Mouse (Mus musculus): ENCODE measurements at regions not wholly inside any gene's neighbourhood (a gene's known extent, or its start where the extent isn't known, plus 50 kb on each side); places are given as distances from the start of the nearest gene placed in this dataset.

DNA sequence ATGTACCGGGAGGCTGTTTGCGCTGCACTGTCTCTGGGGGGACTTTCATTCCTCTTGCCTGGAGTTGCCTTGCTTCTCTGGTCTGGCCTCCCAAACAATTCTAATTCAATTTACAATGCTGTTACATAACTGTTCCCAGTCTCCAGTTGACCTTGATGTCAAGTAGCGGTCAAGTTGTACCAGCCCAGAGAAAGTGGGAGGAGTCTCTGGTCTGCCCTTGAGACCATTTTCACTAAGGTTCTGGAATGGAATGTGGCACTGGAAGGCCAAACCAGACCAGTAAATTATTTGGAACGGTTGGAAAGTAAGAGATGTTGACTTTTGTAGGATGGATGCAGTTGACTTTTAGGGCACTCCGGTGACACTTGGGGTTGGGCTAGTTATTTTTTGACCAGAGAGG, 345.9 kb upstream of the Pik3r1 start:
- no peaks in the 10 kb centered on the region for H3K4me1 ChIP-seq (ENCODE audit: insufficient read depth, low read length)
- no peak overlapping the region for H3K4me3 ChIP-seq (ENCODE audit: low read depth, low read length)
- H3K9ac ChIP-seq (replicated peaks; ENCODE audit: low read length, poor library complexity, severe bottlenecking): no peak overlapping the region
- DNase-seq (ENCODE audit: low spot score): no peak
- H3K36me3 ChIP-seq (ENCODE audit: insufficient read depth, low read length): no peaks in the 10 kb centered on the region
- ATAC-seq (ENCODE audit: low FRiP score): no peak
- H3K4me2 ChIP-seq (ENCODE audit: low read depth, low read length, poor library complexity, severe bottlenecking): no peak overlapping the region
- H3K27me3 ChIP-seq (ENCODE audit: insufficient read depth, low read length): no peaks in the 10 kb centered on the region
- H3K27ac ChIP-seq (ENCODE audit: low read depth, low read length): no peak overlapping the region
- TF ChIP-seq CTCF (IDR thresholded peaks at IDR 0.05): no peak
- WGBS: 97% methylated on average over 5 of the region's 5 CpGs
- H3K9me3 ChIP-seq (ENCODE audit: low read length): no peaks in the 10 kb centered on the region

- H3K4me3 ChIP-seq (ENCODE audit: low read depth, low read length): no peak overlapping the region
- no peaks in the 10 kb centered on the region for H3K9me3 ChIP-seq (ENCODE audit: low read length)
- WGBS: 93% methylated on average over 6 of the region's 6 CpGs
- H3K4me2 ChIP-seq (ENCODE audit: low read depth, low read length, poor library complexity, severe bottlenecking): no peak overlapping the region
- H3K4me1 ChIP-seq (ENCODE audit: insufficient read depth, low read length): no peaks in the 10 kb centered on the region
- H3K27me3 ChIP-seq (ENCODE audit: insufficient read depth, low read length): no peaks in the 10 kb centered on the region
- TF ChIP-seq CTCF (IDR thresholded peaks at IDR 0.05): no peak
- H3K27ac ChIP-seq (ENCODE audit: low read depth, low read length): no peak overlapping the region
- no peak overlapping the region for H3K9ac ChIP-seq (replicated peaks; ENCODE audit: low read length, poor library complexity, severe bottlenecking)
- ATAC-seq (ENCODE audit: low FRiP score): no peak
- no peak for DNase-seq (ENCODE audit: low spot score)
- H3K36me3 ChIP-seq (ENCODE audit: insufficient read depth, low read length): no peaks in the 10 kb centered on the region
Observed at GRCm38 (mm10) chr13:102122341-102122740, 354.3 kb upstream of the Pik3r1 start.

- no peaks in the 10 kb centered on the region for H3K36me3 ChIP-seq (ENCODE audit: insufficient read depth, low read length)
- H3K4me2 ChIP-seq (ENCODE audit: low read depth, low read length, poor library complexity, severe bottlenecking): no peak overlapping the region
- ATAC-seq (ENCODE audit: low FRiP score) (no peak), DNase-seq (ENCODE audit: low spot score) (no peak)
- WGBS: 81% methylated on average over 4 of the region's 4 CpGs
- no peak overlapping the region for H3K9ac ChIP-seq (replicated peaks; ENCODE audit: low read length, poor library complexity, severe bottlenecking)
- no peaks in the 10 kb centered on the region for H3K27me3 ChIP-seq (ENCODE audit: insufficient read depth, low read length)
- H3K27ac ChIP-seq (ENCODE audit: low read depth, low read length): no peak overlapping the region
- H3K9me3 ChIP-seq (ENCODE audit: low read length): no peaks in the 10 kb centered on the region
- TF ChIP-seq CTCF (IDR thresholded peaks at IDR 0.05): no peak
- no peaks in the 10 kb centered on the region for H3K4me1 ChIP-seq (ENCODE audit: insufficient read depth, low read length)
- H3K4me3 ChIP-seq (ENCODE audit: low read depth, low read length): no peak overlapping the region
Observed at GRCm38 (mm10) chr13:102127933-102128430, 360.0 kb upstream of the Pik3r1 start.

- no peak overlapping the region for H3K27ac ChIP-seq (ENCODE audit: low read depth, low read length)
- DNase-seq (ENCODE audit: low spot score) (no peak), ATAC-seq (ENCODE audit: low FRiP score) (no peak)
- H3K4me1 ChIP-seq (ENCODE audit: insufficient read depth, low read length): no peaks in the 10 kb centered on the region
- no peaks in the 10 kb centered on the region for H3K27me3 ChIP-seq (ENCODE audit: insufficient read depth, low read length)
- no peaks in the 10 kb centered on the region for H3K9me3 ChIP-seq (ENCODE audit: low read length)
- WGBS: 88% methylated on average over 2 of the region's 2 CpGs
- H3K4me3 ChIP-seq (ENCODE audit: low read depth, low read length): no peak overlapping the region
- H3K4me2 ChIP-seq (ENCODE audit: low read depth, low read length, poor library complexity, severe bottlenecking): no peak overlapping the region
- TF ChIP-seq CTCF (IDR thresholded peaks at IDR 0.05): no peak
- no peak overlapping the region for H3K9ac ChIP-seq (replicated peaks; ENCODE audit: low read length, poor library complexity, severe bottlenecking)
- no peaks in the 10 kb centered on the region for H3K36me3 ChIP-seq (ENCODE audit: insufficient read depth, low read length)
Observed at GRCm38 (mm10) chr13:102131459-102131858, 363.4 kb upstream of the Pik3r1 start.

DNA sequence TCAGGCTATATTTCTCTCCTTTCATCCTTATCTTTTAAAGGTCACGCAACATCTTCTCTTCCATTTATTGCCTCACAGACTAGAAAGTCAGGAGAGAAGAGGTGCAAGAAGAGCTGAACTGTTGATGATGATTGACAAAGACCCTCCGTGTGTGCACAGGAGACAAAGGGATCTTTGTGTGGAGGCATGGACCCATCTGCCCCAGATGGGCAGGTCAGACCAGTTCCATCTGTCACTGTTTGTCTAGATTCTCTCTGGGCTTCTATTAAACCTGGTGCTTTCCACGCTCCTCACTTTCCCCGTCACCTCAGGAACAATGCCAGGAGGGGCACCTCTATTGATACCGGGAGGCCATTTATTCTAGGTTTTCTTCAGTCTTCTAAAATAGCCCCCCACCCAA, 364.1 kb upstream of the Pik3r1 start:
- Histone ChIP-seq H3K9me3 (ENCODE audit: low read length) (no peaks in the 10 kb centered on the region), H3K27me3 (ENCODE audit: insufficient read depth, low read length) (no peaks in the 10 kb centered on the region), H3K36me3 (ENCODE audit: insufficient read depth, low read length) (no peaks in the 10 kb centered on the region), H3K27ac (ENCODE audit: low read depth, low read length) (no peak overlapping the region), H3K4me1 (ENCODE audit: insufficient read depth, low read length) (no peaks in the 10 kb centered on the region), H3K4me2 (ENCODE audit: low read depth, low read length, poor library complexity, severe bottlenecking) (no peak overlapping the region), H3K4me3 (ENCODE audit: low read depth, low read length) (no peak overlapping the region), H3K9ac (replicated peaks; ENCODE audit: low read length, poor library complexity, severe bottlenecking) (no peak overlapping the region)
- no peak for TF ChIP-seq CTCF (IDR thresholded peaks at IDR 0.05)
- DNase-seq (ENCODE audit: low spot score): no peak
- no peak for ATAC-seq (ENCODE audit: low FRiP score)
- WGBS: 80% methylated on average over 5 of the region's 5 CpGs

DNA sequence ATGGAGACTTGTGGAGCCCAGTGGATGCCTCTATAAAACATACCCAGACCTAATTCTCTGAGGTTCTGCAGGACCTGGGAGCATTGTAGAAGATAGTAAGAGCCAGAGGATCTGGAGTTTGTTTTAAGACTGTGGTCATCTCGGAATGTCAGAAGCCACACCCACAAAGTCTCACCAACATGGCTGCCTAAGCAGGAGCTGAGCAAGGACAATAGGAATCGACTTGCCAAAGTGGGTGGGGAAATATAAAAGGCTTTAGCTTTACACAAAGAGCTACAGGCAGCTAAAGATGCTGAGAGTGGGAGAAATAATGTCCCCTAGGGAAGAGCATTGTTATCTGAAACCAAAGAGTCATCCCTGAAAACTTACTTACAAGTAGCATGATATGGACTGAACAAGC, 364.7 kb upstream of the Pik3r1 start:
- no peak overlapping the region for H3K4me3 ChIP-seq (ENCODE audit: low read depth, low read length)
- DNase-seq (ENCODE audit: low spot score): no peak
- no peaks in the 10 kb centered on the region for H3K27me3 ChIP-seq (ENCODE audit: insufficient read depth, low read length)
- H3K9ac ChIP-seq (replicated peaks; ENCODE audit: low read length, poor library complexity, severe bottlenecking): no peak overlapping the region
- no peaks in the 10 kb centered on the region for H3K4me1 ChIP-seq (ENCODE audit: insufficient read depth, low read length)
- no peak overlapping the region for H3K4me2 ChIP-seq (ENCODE audit: low read depth, low read length, poor library complexity, severe bottlenecking)
- 51% methylated on average over 2 of the region's 2 CpGs for WGBS
- H3K9me3 ChIP-seq (ENCODE audit: low read length): no peaks in the 10 kb centered on the region
- H3K36me3 ChIP-seq (ENCODE audit: insufficient read depth, low read length): no peaks in the 10 kb centered on the region
- no peak overlapping the region for H3K27ac ChIP-seq (ENCODE audit: low read depth, low read length)
- ATAC-seq (ENCODE audit: low FRiP score): no peak
- TF ChIP-seq CTCF (IDR thresholded peaks at IDR 0.05): no peak
